Mouse (Mus musculus) NIH3T3 (cell line): ENCODE measurements at regions not wholly inside any gene's neighbourhood (a gene's known extent, or its start where the extent isn't known, plus 50 kb on each side); places are given as distances from the start of the nearest gene placed in this dataset.

Experiments
- DNase-seq: peaks from one replicate; pipeline ENCODE4 v3.0.0-alpha.2; 2012; ENCODE audit warnings: low read depth

- no peak for DNase-seq
These were observed 179.5 kb downstream of the Ets1 start for GRCm38 (mm10) chr9:32815473-32815872.

GRCm38 (mm10) chr9:32816649-32817425, 180.8 kb downstream of the Ets1 start:
- DNase-seq, result peak; percentile 90

- DNase-seq, result no peak
These were observed 181.7 kb downstream of the Ets1 start for GRCm38 (mm10) chr9:32817442-32818358.

- peak; percentile 89 for DNase-seq
These were observed 187.6 kb downstream of the Ets1 start for GRCm38 (mm10) chr9:32823439-32824133.

- peak; percentile 71 for DNase-seq
These were observed 188.1 kb downstream of the Ets1 start for GRCm38 (mm10) chr9:32824134-32824531.

- DNase-seq, result peak; percentile 26
These were observed 194.4 kb downstream of the Ets1 start for GRCm38 (mm10) chr9:32830268-32830891.

- DNase-seq, result no peak
These were observed 197.4 kb downstream of the Ets1 start for GRCm38 (mm10) chr9:32833373-32833772.

- DNase-seq, result no peak
These were observed 199.0 kb downstream of the Ets1 start for GRCm38 (mm10) chr9:32834751-32835625.

- DNase-seq, result no peak
These were observed 199.6 kb downstream of the Ets1 start for GRCm38 (mm10) chr9:32835626-32835971.

GRCm38 (mm10) chr9:32836371-32836770, 200.3 kb downstream of the Ets1 start:
- DNase-seq, result peak; percentile 64

- no peak for DNase-seq
These were observed 211.3 kb downstream of the Ets1 start for GRCm38 (mm10) chr9:32847361-32847760.

GRCm38 (mm10) chr9:32852282-32852681, 216.3 kb downstream of the Ets1 start:
- no peak for DNase-seq

GRCm38 (mm10) chr9:32863286-32863685, 227.3 kb downstream of the Ets1 start:
- peak; percentile 70 for DNase-seq

GRCm38 (mm10) chr9:32868936-32869335, 232.9 kb downstream of the Ets1 start:
- DNase-seq, result no peak

GRCm38 (mm10) chr9:32874306-32874875, 238.4 kb downstream of the Ets1 start:
- DNase-seq, result peak; percentile 74

- DNase-seq, result no peak
These were observed 247.0 kb downstream of the Ets1 start for GRCm38 (mm10) chr9:32882819-32883587.

- DNase-seq, result no peak
These were observed 250.1 kb downstream of the Ets1 start for GRCm38 (mm10) chr9:32886008-32886650.

GRCm38 (mm10) chr9:32899801-32900200, 263.8 kb downstream of the Ets1 start:
- no peak for DNase-seq

GRCm38 (mm10) chr9:32901287-32901686, 265.3 kb downstream of the Ets1 start:
- DNase-seq, result no peak
